Mouse (Mus musculus) adrenal gland, postnatal 4 days (tissue): ENCODE measurements around the gene Tnxb. TPM values are rescaled to one million over a fixed set of nuclear protein-coding genes. Genes with fewer than 3 reads are reported as not detected.

Experiments
- DNase-seq, 2 experiments: peaks; one replicate each; pipeline ENCODE4 v3.0.0; 2021 to 2022; ENCODE audit warnings: low spot score in 2 of 2, mixed read lengths in 2 of 2
- long read RNA-seq, 2 experiments: library from polyadenylated mRNA; stranded (forward); transcript quantifications; one replicate each; pipeline ENCODE4 v2.0.0; 2021
- total RNA-seq, 2 experiments: library from RNA; stranded (reverse); gene quantifications; 2 replicates each; pipeline ENCODE4 v1.2.3; 2021

Gene Tnxb
- 10 to 100 TPM; 29.4 to 33.0 TPM for total RNA-seq
- long read RNA-seq, experiment 1: 0 reads
- long read RNA-seq, experiment 2, partial matches to known transcripts: 2 of 2 reads
- long read RNA-seq, experiment 2, other reads (novel, unspliced or antisense): 0 of 2 reads

- DNase-seq: no peak
Measured at GRCm38 (mm10) chr17:34670235-34670634, at the start of gene Tnxb. Tnxb (plus strand) TSS chr17:34670535.

DNA sequence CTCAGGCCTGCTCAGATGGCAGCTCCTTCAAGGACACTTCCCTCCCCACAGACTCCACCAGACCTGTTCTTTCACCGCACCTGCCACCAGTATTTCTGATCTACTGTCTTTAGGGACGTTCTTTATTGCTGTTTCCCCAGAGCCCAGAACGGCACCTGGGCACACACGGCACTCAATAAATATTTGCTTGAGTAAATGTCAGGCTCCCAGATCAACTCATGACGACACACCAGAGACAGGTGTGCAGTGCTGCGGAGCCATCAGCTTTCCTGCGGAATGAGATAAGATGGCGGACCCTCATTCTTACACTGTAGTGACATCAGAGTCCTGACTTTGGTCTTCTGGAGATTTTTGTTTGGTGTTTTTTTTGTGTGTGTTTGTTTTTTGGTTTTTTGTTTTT is 49.3 kb upstream of the Tnxb start:
- DNase-seq: no peak

DNA sequence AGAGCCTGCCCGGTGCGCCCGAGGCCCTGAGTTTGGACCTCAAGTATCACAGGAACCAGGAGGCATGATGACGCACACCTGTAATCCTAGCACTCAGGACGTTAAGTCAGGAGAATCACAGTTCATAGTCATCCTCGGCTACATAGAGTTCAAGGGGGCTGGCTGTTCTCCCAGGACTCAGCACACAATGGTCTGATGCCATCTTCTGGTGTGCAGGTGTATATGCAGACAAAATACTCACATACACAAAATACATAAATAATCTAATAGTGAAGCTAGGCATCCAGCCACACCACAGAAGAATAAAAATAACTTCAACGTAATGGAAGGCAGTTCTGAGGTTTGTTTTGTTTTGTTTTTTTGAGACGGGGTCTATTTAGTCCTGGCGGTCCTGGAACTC is 47.2 kb upstream of the Tnxb start:
- DNase-seq: no peak

GRCm38 (mm10) chr17:34624981-34625380 is 45.4 kb upstream of the Tnxb start:
- DNase-seq: no peak

- no peak for DNase-seq
Measured at GRCm38 (mm10) chr17:34626062-34626772, 44.1 kb upstream of the Tnxb start.

GRCm38 (mm10) chr17:34626773-34627092 is 43.6 kb upstream of the Tnxb start:
- no peak for DNase-seq

DNA sequence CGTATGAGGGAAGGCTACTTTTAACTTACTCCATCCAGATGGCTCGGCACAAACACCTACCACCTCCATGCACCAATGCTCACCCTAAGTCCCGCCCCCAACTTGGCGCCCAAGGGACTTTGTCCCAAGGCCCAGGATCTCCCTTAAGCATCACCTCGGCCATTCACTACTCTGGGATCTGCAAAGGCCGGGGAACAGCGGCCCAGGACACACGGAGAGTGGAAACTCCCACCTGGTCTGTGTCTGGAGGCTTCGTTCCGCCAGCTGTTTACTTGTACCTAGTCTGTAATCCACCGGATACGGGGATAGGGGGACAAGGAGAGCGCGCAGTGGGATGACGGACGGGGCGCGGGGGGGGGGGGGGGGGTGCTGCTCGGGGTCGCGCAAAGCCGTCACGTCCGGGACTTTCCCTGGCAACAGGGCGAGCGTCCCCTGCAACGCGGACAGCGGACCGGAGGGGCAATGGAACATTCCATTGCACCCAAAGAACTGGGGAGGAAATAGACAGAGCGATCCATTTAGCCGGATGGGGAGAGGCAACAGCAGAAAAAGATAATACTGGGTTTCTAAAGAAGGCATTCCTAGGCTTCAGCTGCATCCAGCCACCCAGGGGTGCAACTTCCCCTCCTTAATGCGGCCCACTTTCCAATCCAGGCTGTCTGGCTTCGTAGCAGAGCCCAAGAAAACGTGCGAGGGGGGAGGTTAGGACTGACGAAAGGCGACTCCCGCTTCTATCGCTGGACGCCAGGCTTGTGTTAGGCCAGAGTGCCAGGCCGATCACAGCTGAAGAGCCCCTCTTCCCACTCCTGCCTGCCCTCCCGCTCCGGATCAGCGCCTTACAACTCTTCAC is 43.0 kb upstream of the Tnxb start:
- peak; percentile 61 to 65 for DNase-seq

GRCm38 (mm10) chr17:34627943-34628643 is 42.2 kb upstream of the Tnxb start, which contains the start of gene Ppt2:
Ppt2 (minus strand) TSS chr17:34628510.
- peak in 1 of 2 experiments; percentile 41 for DNase-seq

DNA sequence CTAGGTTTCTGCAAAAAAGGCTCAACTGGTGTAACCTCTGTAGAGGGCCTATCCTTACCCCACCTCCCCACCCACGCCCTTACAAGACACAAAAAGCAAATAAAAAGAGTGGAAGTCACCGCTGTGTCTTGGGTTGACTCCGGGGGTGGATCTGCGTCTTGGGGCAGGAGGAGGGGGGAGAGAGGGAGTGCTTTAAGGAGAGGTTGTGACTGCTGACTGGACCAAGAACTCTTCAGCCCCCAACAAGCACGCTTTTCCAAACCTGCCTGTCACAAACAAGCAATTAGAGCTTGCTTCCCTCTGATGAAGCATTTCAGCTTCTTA is 41.7 kb upstream of the Tnxb start:
- DNase-seq: no peak

DNA sequence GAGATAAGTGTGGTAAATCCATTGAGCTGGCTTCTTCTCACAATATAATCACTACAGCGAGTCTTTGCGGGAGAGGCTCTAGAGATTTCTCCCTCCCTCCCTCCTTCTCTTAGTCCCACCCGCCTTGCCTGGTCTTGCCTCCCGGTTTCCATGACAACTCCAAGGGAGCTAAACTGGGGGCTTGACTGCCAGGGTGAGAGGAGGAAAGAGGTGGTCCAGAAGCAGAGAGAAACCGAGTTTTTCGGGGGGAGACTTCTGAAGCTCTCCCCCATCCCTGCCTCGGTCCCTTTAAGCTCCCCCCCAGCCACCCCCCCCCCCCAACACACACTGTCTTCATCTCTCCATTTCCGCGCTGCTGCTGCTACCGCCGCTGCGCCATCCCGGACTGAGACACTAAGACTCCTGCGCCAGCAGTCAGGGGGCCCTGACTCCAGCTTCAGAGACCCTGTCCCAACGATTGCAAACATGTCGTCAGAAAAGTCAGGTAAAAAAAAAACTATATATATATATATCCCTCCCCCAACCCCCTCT is 41.0 kb upstream of the Tnxb start, which contains the start of gene Prrt1:
Prrt1 (plus strand) TSS at position 313 of the 531 bp plus-strand sequence.
- no peak for DNase-seq

DNA sequence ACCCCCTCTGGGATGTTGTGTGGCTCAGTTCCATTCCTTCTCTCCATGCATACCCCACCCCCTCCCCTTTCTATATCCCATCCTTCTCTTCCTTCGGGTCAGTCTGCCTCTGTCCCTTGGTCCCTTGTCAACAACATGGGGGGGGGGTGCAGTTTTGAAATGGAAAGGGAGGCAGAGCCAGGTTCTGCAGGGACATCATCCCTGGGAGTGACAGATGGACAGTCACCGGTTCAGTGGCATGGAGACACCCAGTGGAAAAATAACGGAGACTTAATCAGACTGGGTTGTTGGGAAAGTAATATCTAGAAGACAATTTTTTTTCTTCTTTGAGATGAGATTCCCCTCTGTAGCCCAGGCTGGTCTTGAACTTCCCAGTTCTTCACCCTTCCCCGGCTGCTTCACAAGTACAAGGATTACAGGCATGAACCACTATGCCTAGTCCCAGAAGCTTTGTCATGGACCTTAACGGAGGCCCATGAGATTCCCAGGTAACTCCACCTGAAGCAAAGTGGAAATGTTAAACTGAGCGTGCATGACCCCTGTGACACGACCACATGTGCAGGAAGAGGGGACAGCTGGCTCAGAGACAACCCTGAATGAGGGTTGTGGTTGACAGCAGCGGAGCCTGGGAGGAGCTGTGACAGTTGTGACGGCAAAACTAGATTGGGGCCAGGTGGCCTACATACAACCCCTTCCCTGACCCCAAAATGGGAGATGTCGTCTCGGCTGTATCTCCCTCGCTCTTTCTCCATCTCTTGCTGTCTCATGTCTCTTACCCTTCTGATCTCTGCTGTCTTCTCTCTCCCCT is 40.3 kb upstream of the Tnxb start:
- DNase-seq: no peak

GRCm38 (mm10) chr17:34630761-34631301 is 39.5 kb upstream of the Tnxb start:
- no peak for DNase-seq

GRCm38 (mm10) chr17:34631647-34632046 is 38.7 kb upstream of the Tnxb start:
- DNase-seq: no peak

- no peak for DNase-seq
Measured at GRCm38 (mm10) chr17:34632261-34632691, 38.1 kb upstream of the Tnxb start.

DNA sequence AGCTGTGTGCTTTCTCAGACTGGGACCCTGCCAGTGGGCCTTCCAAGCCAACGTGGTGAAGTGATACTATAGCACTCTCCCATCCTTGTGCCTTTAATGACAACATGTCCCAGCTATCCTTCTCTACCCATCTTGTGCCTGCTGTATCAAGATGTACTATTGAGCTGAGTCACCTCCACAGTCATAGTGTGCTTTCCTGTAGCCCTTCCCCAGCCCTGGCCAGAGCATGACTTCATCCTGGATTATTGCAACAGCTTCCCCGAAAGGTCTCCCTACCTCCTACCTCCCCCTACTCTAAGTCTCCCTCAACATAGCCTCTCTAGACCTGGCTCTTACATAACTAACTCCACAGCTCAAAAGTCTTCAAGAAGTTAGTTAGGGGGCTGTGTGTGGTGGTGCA is 34.7 kb upstream of the Tnxb start:
- DNase-seq: no peak

DNA sequence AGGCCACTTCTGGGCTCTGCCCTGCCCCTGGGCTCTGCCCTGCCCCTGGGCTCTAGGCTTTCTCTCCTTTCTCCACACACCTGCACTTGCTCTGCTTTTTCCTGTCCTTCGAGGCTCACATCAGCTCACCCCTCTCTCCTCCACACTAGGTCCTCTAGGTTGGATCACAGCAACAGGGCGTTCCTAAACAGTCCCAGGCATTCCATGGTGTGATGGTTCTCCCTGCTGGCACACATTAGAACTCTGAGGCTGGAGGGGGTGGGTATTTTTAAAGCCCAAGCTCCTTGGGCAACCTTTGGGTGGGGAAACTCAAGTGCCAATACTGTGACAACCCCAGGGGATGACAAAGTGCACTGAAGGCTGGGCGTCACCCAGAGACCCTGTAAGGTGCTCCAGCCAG is 32.9 kb upstream of the Tnxb start:
- DNase-seq: no peak

GRCm38 (mm10) chr17:34639461-34640255 is 30.7 kb upstream of the Tnxb start:
- no peak for DNase-seq

- no peak for DNase-seq
Measured at GRCm38 (mm10) chr17:34640778-34641601, 29.3 kb upstream of the Tnxb start.

GRCm38 (mm10) chr17:34641945-34642344 is 28.4 kb upstream of the Tnxb start:
- no peak for DNase-seq
